In genomic region chr11:119339637-119340036, GRCm38 (mm10) we compare ENCODE assay signal across 9 mouse cellular contexts. TPM values are rescaled to one million over a fixed set of nuclear protein-coding genes. Genes with fewer than 3 reads are reported as not detected.
DNase-seq lines count a peak whose midpoint lies in the region; ATAC-seq and TF ChIP-seq lines count a peak whose summit lies in the region.
"Had no signal": no experiment of that assay in that cellular context is flagged by ENCODE, and none has a peak within 500 bp of the region (broad histone marks: within the 10 kb centered on the region; RNA-seq: fewer than 3 reads in every experiment).

No protein-coding gene starts in this region.

- no peak overlapping the region for H3K27ac ChIP-seq in ES-E14 (ENCODE audit: insufficient read depth, low read depth, low read length, poor library complexity, severe bottlenecking)
- no peak overlapping the region for H3K27ac ChIP-seq in intestine, postnatal 0 days (ENCODE audit: low read depth, low read length)
- no peak overlapping the region for H3K27ac ChIP-seq in limb, embryonic 13.5 days
- H3K27ac ChIP-seq: lung, embryonic 15.5 days had no signal

- TF ChIP-seq CTCF in intestine, postnatal 0 days (IDR thresholded peaks at IDR 0.05; ENCODE audit: low read depth), result peak; percentile 91

- no peaks in the 10 kb centered on the region for H3K4me1 ChIP-seq in ES-E14 (ENCODE audit: control insufficient read depth in 2 of 2, insufficient read depth in 2 of 2, low read length in 2 of 2, poor library complexity in 1 of 2)
- H3K4me1 ChIP-seq in intestine, postnatal 0 days (replicated peaks; ENCODE audit: control insufficient read depth, insufficient read depth, low read length), result no peaks in the 10 kb centered on the region
- H3K4me1 ChIP-seq in limb, embryonic 13.5 days, result no peaks in the 10 kb centered on the region
- H3K4me1 ChIP-seq: lung, embryonic 15.5 days had no signal

- no peaks in the 10 kb centered on the region for H3K36me3 ChIP-seq in ES-E14 (ENCODE audit: control insufficient read depth, insufficient read depth, low read length, poor library complexity, severe bottlenecking)
- H3K36me3 ChIP-seq in intestine, postnatal 0 days (ENCODE audit: control insufficient read depth, insufficient read depth), result peaks cover 19% of the 10 kb centered on the region; the same call in 1 of the 2 replicates
- H3K36me3 ChIP-seq in limb, embryonic 13.5 days, result 0 out of 2 replicates have a peak, but pooled peaks cover 3% of the 10 kb centered on the region
- H3K36me3 ChIP-seq: lung, embryonic 15.5 days had no signal

- in situ Hi-C loops in ES-E14 (cut with MboI; ENCODE audit: low sequenced_read_pairs in 2 of 2, unreplicated experiment in 2 of 2), result no loop called here

- DNase-seq in A20 (ENCODE audit: low read depth, low spot score) (peak; percentile 72), ES-E14 (ENCODE audit: low read depth, low spot score) (peak; percentile 70)
- peak; percentile 72 to 76 for DNase-seq in cerebellum, adult 18-20 months
- DNase-seq in forelimb bud, embryonic 11.5 days (ENCODE audit: low read depth, low spot score), result peak; percentile 83
- DNase-seq in retina, postnatal 1 day, result peak; percentile 90
- peak; percentile 56 to 68 for DNase-seq in urinary bladder, postnatal 36 days (ENCODE audit: low spot score in 2 of 2)

- no peak overlapping the region for H3K4me3 ChIP-seq in ES-E14 (ENCODE audit: insufficient read depth in 1 of 2, low read depth in 1 of 2, low read length in 2 of 2, poor library complexity in 1 of 2, severe bottlenecking in 1 of 2)
- H3K4me3 ChIP-seq in intestine, postnatal 0 days (ENCODE audit: low read depth, low read length), result no peak overlapping the region
- H3K4me3 ChIP-seq in limb, embryonic 13.5 days, result no peak overlapping the region
- H3K4me3 ChIP-seq: lung, embryonic 15.5 days had no signal

- no peaks in the 10 kb centered on the region for H3K9me3 ChIP-seq in ES-E14 (ENCODE audit: control insufficient read depth, insufficient read depth, low read depth, low read length)
- no peaks in the 10 kb centered on the region for H3K9me3 ChIP-seq in intestine, postnatal 0 days (ENCODE audit: control insufficient read depth)
- H3K9me3 ChIP-seq in limb, embryonic 13.5 days, result no peaks in the 10 kb centered on the region
- H3K9me3 ChIP-seq: lung, embryonic 15.5 days had no signal

- 4% methylated on average over 5 of the region's 5 CpGs for WGBS in intestine, postnatal 0 days
- 7% methylated on average over 5 of the region's 5 CpGs for WGBS in limb, embryonic 13.5 days

- ATAC-seq in intestine, postnatal 0 days, result no peak
- no peak for ATAC-seq in limb, embryonic 13.5 days (ENCODE audit: low FRiP score, low read depth)

- no peaks in the 10 kb centered on the region for H3K27me3 ChIP-seq in intestine, postnatal 0 days (replicated peaks; ENCODE audit: control insufficient read depth, insufficient read depth, low read length)
- no peaks in the 10 kb centered on the region for H3K27me3 ChIP-seq in limb, embryonic 13.5 days
- H3K27me3 ChIP-seq: lung, embryonic 15.5 days had no signal

- H3K9ac ChIP-seq in ES-E14 (ENCODE audit: insufficient read depth, low read depth, low read length, poor library complexity, severe bottlenecking), result no peak overlapping the region
- no peak overlapping the region for H3K9ac ChIP-seq in intestine, postnatal 0 days (ENCODE audit: low read depth, low read length)
- H3K9ac ChIP-seq in limb, embryonic 13.5 days, result peak overlapping the region; percentile 19
- H3K9ac ChIP-seq: lung, embryonic 15.5 days had no signal

- no peak overlapping the region for H3K4me2 ChIP-seq in intestine, postnatal 0 days (replicated peaks; ENCODE audit: low read depth)
- H3K4me2 ChIP-seq in limb, embryonic 13.5 days (replicated peaks), result no peak overlapping the region
- H3K4me2 ChIP-seq: lung, embryonic 15.5 days had no signal

TF ChIP-seq in ES-E14, 5 proteins besides CTCF, POLR2A, EP300 and RAD21:
- TF ChIP-seq HCFC1 (IDR thresholded peaks at IDR 0.05; ENCODE audit: borderline replicate concordance, insufficient read depth, low read length) (no peak), CHD2 (IDR thresholded peaks at IDR 0.05; ENCODE audit: low read depth, low read length) (no peak), ZC3H11A (IDR thresholded peaks at IDR 0.05; ENCODE audit: borderline replicate concordance, low read depth, low read length) (peak; percentile 24), MAFK (IDR thresholded peaks at IDR 0.05; ENCODE audit: insufficient read depth, low read depth, low read length) (no peak), ZNF384 (IDR thresholded peaks at IDR 0.05; ENCODE audit: low read depth, low read length) (no peak)

RNA-seq across cellular contexts. Expression of gene Sgsh, which starts 15.7 kb away (rescaled TPM):
- 3.4 and 4.9 TPM in 2 replicates for total RNA-seq in ES-E14 (2012; rRNA removed)
- 7.7 and 8.3 TPM in 2 replicates for polyA plus RNA-seq in intestine, postnatal 0 days (2015; fragmentation: Nextera tagmentation; extraction: Ambion mirVana)
- 7.4 and 8.8 TPM in 2 replicates for polyA plus RNA-seq in limb, embryonic 13.5 days (2015; fragmentation: Nextera tagmentation; extraction: Ambion mirVana)

RNA-seq across cellular contexts. Expression of gene Slc26a11, which starts 15.7 kb away (rescaled TPM):
- total RNA-seq in ES-E14 (2012; rRNA removed), result 4.4 and 7.4 TPM in 2 replicates
- 6.7 and 7.7 TPM in 2 replicates for polyA plus RNA-seq in intestine, postnatal 0 days (2015; fragmentation: Nextera tagmentation; extraction: Ambion mirVana)
- polyA plus RNA-seq in limb, embryonic 13.5 days (2015; fragmentation: Nextera tagmentation; extraction: Ambion mirVana), result 11.8 and 12.4 TPM in 2 replicates

RNA-seq across cellular contexts. Expression of gene Card14, which starts 32.1 kb away (rescaled TPM):
- total RNA-seq in ES-E14 (2012; rRNA removed), result 0.22 and 0.58 TPM in 2 replicates
- polyA plus RNA-seq in intestine, postnatal 0 days (2015; fragmentation: Nextera tagmentation; extraction: Ambion mirVana), result 9.9 and 11.4 TPM in 2 replicates
- 0.42 and 0.88 TPM in 2 replicates for polyA plus RNA-seq in limb, embryonic 13.5 days (2015; fragmentation: Nextera tagmentation; extraction: Ambion mirVana)

RNA-seq across cellular contexts. Expression of gene Eif4a3, which starts 39.7 kb away (rescaled TPM):
- total RNA-seq in ES-E14 (2012; rRNA removed), result 337 and 400 TPM in 2 replicates
- 162 and 174 TPM in 2 replicates for polyA plus RNA-seq in intestine, postnatal 0 days (2015; fragmentation: Nextera tagmentation; extraction: Ambion mirVana)
- 386 and 387 TPM in 2 replicates for polyA plus RNA-seq in limb, embryonic 13.5 days (2015; fragmentation: Nextera tagmentation; extraction: Ambion mirVana)

RNA-seq across cellular contexts. Expression of gene Rnf213, which starts 53.3 kb away (rescaled TPM):
- total RNA-seq in ES-E14 (2012; rRNA removed), result 30.4 and 37.3 TPM in 2 replicates
- polyA plus RNA-seq in intestine, postnatal 0 days (2015; fragmentation: Nextera tagmentation; extraction: Ambion mirVana), result 23.1 and 23.2 TPM in 2 replicates
- 3.2 and 3.5 TPM in 2 replicates for polyA plus RNA-seq in limb, embryonic 13.5 days (2015; fragmentation: Nextera tagmentation; extraction: Ambion mirVana)
